Mouse (Mus musculus) liver, embryonic 13.5 days (tissue): ENCODE data around the gene Rsrc2. TPM values are rescaled to one million over a fixed set of nuclear protein-coding genes. Genes with fewer than 3 reads are reported as not detected.
"Not testable (repeated sequence)": the region's sequence is repeated elsewhere in the genome, so short reads cannot be mapped to it uniquely, and the experiment has no call there.

ENCODE experiments used
- ATAC-seq: fragments of 200-750 bp; cut with Nextera tagmentation; 2 replicates; pipeline ENCODE4 v1.8.0; 2017; ENCODE audit warnings: low read depth, mild to moderate bottlenecking, moderate number of reproducible peaks, moderate library complexity
- DNase-seq: peaks from one replicate; pipeline ENCODE4 v3.0.0; 2022
- H3K27ac ChIP-seq: fragments of 300-500 bp; sonication (generic); 2 replicates; pipeline ENCODE4 v1.5.1; 2015; ENCODE audit warnings: moderate library complexity, mild to moderate bottlenecking, inconsistent platforms
- H3K27me3 ChIP-seq: fragments of 300-500 bp; sonication (generic); 2 replicates; pipeline ENCODE4 v1.6.1; 2015; ENCODE audit warnings: mild to moderate bottlenecking, inconsistent platforms
- H3K36me3 ChIP-seq: fragments of 300-500 bp; sonication (generic); 2 replicates; pipeline ENCODE4 v1.6.1; 2015; ENCODE audit warnings: mild to moderate bottlenecking, inconsistent platforms
- H3K4me1 ChIP-seq: fragments of 300-500 bp; sonication (generic); replicated peaks from 2 replicates; pipeline ENCODE4 v1.6.1; 2015; ENCODE audit warnings: inconsistent platforms
- H3K4me2 ChIP-seq: fragments of 300-500 bp; sonication (generic); 2 replicates; pipeline ENCODE4 v1.6.1; 2015; ENCODE audit warnings: inconsistent platforms, mild to moderate bottlenecking, moderate library complexity
- H3K4me3 ChIP-seq: fragments of 300-500 bp; sonication (generic); replicated peaks from 2 replicates; pipeline ENCODE4 v1.5.1; 2015; ENCODE audit warnings: mild to moderate bottlenecking, inconsistent platforms
- H3K9ac ChIP-seq: fragments of 300-500 bp; sonication (generic); 2 replicates; pipeline ENCODE4 v1.6.1; 2015; ENCODE audit warnings: mild to moderate bottlenecking, inconsistent platforms
- H3K9me3 ChIP-seq: fragments of 300-500 bp; sonication (generic); replicated peaks from 2 replicates; pipeline ENCODE4 v1.6.1; 2016; ENCODE audit warnings: inconsistent platforms
- WGBS: fragments of 180-500 bp; shearing (Covaris S2); methylation state at CpG from one replicate; pipeline ENCODE4 v1.1.7; 2015; ENCODE audit not compliant: insufficient replicate concordance; 5-methylcytosine and 5-hydroxymethylcytosine counted together
- polyA plus RNA-seq: library from polyadenylated mRNA; unstranded; fragments of >200 nt; fragmentation: Nextera tagmentation; extraction: Ambion mirVana; gene quantifications from 2 replicates; pipeline ENCODE4 v1.2.1, GENCODE M21; 2015

Gene Rsrc2
- polyA plus RNA-seq, 1 experiment from 2014 or later, result 56.2 TPM

DNA sequence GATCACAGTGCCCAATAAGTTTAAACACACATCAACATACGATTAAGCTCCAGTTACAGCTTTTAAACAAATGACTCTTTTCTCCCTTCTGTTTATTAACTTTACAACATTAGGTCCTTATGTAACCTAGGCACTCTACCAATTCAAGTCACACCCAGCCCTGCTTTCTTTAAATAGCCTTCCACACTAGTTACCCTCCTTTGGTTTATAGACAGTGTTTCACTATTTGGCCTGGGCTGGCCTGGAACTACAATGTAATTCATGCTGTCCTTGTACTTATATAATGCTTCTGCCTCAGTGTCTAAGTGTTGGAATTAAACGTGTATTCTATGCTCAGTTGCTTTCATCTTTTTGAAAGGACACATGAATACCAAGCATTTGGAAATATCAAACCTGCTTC, 4.9 kb downstream of the Rsrc2 start:
- no peak overlapping the region for H3K4me3 ChIP-seq
- WGBS, result 86% methylated on average over 2 of the region's 2 CpGs
- no peaks in the 10 kb centered on the region for H3K9me3 ChIP-seq
- H3K27ac ChIP-seq, result no peak overlapping the region
- H3K27me3 ChIP-seq, result no peaks in the 10 kb centered on the region
- H3K36me3 ChIP-seq, result peaks cover 63% of the 10 kb centered on the region
- H3K4me2 ChIP-seq, result no peak overlapping the region
- ATAC-seq (no peak), DNase-seq (no peak)
- H3K4me1 ChIP-seq, result peaks cover 24% of the 10 kb centered on the region
- no peak overlapping the region for H3K9ac ChIP-seq

DNA sequence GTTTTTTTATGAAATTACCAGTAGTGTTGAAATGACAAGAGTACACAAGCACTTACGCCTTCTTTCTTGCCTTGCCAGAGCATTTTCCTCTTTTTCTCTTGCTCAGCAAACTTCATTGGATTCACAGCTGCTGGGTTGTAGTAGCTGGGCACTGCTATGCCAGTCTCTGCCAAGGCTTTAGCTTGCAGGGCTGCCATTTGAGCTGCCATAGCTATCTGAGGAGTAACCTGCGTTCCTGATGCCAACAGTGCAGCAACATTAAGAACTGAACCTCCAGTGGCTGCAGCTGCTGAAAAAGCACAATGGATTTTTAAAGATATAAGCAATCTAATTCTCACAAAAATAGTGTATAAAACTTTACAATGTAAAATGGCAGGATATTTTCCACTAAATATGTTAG, 18.2 kb downstream of the Rsrc2 start:
- H3K4me1 ChIP-seq, result peaks cover 3% of the 10 kb centered on the region; the same call in 1 of the 2 replicates
- no peaks in the 10 kb centered on the region for H3K27me3 ChIP-seq
- ATAC-seq (no peak), DNase-seq (no peak)
- H3K9ac ChIP-seq, result no peak overlapping the region
- H3K36me3 ChIP-seq, result peaks cover 81% of the 10 kb centered on the region
- no peak overlapping the region for H3K4me2 ChIP-seq
- H3K4me3 ChIP-seq, result no peak overlapping the region
- no peak overlapping the region for H3K27ac ChIP-seq
- no peaks in the 10 kb centered on the region for H3K9me3 ChIP-seq
- WGBS, result 91% methylated on average over 2 of the region's 2 CpGs

- H3K4me1 ChIP-seq, result peaks cover 11% of the 10 kb centered on the region
- H3K9ac ChIP-seq, H3K9me3 ChIP-seq, H3K27ac ChIP-seq, ATAC-seq, H3K27me3 ChIP-seq, H3K4me2 ChIP-seq, DNase-seq, H3K4me3 ChIP-seq: not testable (repeated sequence)
- H3K36me3 ChIP-seq, result peaks cover 15% of the 10 kb centered on the region
- 74% methylated on average over 7 of the region's 7 CpGs for WGBS
Measured at GRCm38 (mm10) chr5:123723816-123724215, 25.4 kb downstream of the Rsrc2 start.

GRCm38 (mm10) chr5:123720328-123721311, 28.6 kb downstream of the Rsrc2 start, which contains the start of gene Zcchc8:
TSS of gene Zcchc8 (minus strand) at chr5:123721100.
- Histone ChIP-seq H3K9ac (peak within 1 kb of the TSS; percentile 95), H3K4me1 (peaks cover 31% of the 10 kb centered on the region), H3K36me3 (peaks cover 22% of the 10 kb centered on the region), H3K4me2 (peak within 1 kb of the TSS; percentile 71), H3K27me3 (no peaks in the 10 kb centered on the region), H3K9me3 (no peaks in the 10 kb centered on the region), H3K4me3 (peak within 1 kb of the TSS; percentile 94), H3K27ac (peak within 1 kb of the TSS; percentile 85)
- under 1% methylated on average over 83 of the region's 83 CpGs for WGBS
- peak; percentile 100 for ATAC-seq
- DNase-seq, result peak; percentile 95

DNA sequence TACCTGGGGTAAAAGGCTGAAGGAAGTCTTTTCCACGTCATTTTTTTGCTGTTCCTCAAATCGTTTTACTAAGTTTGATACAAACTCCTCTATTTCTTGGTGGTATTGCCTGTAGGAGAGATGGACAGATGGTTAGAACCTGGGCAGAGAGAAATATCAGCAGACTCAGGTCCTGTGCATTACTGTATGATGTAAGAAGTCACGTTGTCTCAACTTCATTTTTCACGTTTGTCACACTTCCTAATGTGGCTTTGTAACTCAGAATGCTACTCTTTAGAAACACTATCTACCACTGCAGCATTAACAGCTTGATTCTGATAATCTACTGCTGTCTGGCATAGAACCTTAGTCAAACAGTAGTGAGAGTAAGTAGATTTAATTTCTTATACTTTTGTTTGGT, 34.6 kb downstream of the Rsrc2 start:
- H3K27ac ChIP-seq, result no peak overlapping the region
- ATAC-seq (no peak), DNase-seq (no peak)
- 68% methylated on average over 4 of the region's 4 CpGs for WGBS
- H3K9me3 ChIP-seq, result no peaks in the 10 kb centered on the region
- H3K9ac ChIP-seq, result no peak overlapping the region
- H3K4me3 ChIP-seq, result no peak overlapping the region
- peaks cover 81% of the 10 kb centered on the region for H3K36me3 ChIP-seq
- no peak overlapping the region for H3K4me2 ChIP-seq
- no peaks in the 10 kb centered on the region for H3K27me3 ChIP-seq
- peaks cover 30% of the 10 kb centered on the region for H3K4me1 ChIP-seq

DNA sequence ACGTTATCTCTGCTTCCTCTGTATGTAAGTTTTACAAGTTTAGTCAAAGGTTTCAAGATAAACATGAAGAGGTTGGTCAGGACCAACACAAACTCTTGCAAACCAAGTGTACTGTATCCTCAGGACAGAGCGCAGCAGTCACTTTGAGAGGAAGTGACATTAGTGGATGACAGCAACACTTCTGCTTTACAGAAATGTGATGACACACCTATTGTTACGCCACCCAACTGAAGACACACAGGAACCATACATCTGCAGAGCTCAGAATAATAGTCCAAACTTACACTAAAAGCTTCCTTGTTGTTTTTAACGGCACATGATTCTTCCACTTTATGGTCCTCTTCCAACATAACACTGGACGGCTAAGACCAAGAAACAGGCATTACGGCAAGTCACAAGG, 35.4 kb downstream of the Rsrc2 start:
- ATAC-seq (no peak), DNase-seq (no peak)
- Histone ChIP-seq H3K4me2 (no peak overlapping the region), H3K9ac (no peak overlapping the region), H3K27me3 (no peaks in the 10 kb centered on the region), H3K36me3 (peaks cover 90% of the 10 kb centered on the region), H3K9me3 (no peaks in the 10 kb centered on the region), H3K4me1 (peaks cover 22% of the 10 kb centered on the region), H3K27ac (no peak overlapping the region), H3K4me3 (no peak overlapping the region)
- 88% methylated on average over 6 of the region's 6 CpGs for WGBS

DNA sequence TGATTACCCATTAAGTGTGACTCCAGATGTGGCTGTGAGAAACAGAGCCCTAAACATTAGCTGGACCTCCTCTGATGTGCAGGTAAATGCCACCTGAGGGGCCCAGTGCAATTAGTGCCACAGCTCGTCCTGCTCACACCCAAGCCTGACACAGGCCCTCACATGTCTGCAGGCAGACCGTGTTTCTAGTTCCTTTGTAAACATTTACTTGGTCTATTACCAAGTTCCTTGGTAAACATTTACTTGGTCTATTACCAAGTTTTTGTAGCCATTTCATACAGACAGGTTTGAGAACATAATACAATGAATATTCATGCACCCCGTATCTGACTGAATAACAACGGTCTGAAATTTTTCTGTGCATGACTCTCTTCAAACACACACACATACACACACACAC, 39.6 kb downstream of the Rsrc2 start:
- Histone ChIP-seq H3K9me3 (no peaks in the 10 kb centered on the region), H3K27me3 (no peaks in the 10 kb centered on the region), H3K27ac (no peak overlapping the region), H3K4me3 (no peak overlapping the region), H3K4me1 (no peaks in the 10 kb centered on the region), H3K9ac (no peak overlapping the region), H3K4me2 (no peak overlapping the region), H3K36me3 (peaks cover 98% of the 10 kb centered on the region)
- ATAC-seq (no peak), DNase-seq (no peak)
- WGBS, result 87% methylated on average over 4 of the region's 4 CpGs

DNA sequence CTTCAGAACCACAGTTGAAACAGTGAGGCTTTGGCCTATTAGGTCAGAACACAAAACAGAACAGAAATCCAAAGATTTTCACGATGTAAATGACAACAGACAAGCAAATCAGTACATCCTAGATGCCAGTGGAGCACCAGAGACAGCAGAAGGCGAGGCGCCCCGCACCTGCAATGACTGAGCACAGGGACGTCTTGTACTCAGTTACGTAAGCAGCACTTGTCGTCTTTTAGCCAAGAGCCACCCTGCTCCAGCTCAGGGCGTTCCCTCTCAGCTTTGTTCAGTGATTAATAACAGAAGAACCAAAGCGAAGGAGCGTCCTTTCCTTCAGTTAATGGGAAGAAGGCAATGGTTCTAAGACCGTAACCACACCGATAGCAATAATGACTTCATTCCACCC, 40.6 kb downstream of the Rsrc2 start:
- H3K27ac ChIP-seq, result no peak overlapping the region
- H3K4me1 ChIP-seq, result no peaks in the 10 kb centered on the region
- H3K9me3 ChIP-seq, result no peaks in the 10 kb centered on the region
- no peak overlapping the region for H3K4me2 ChIP-seq
- DNase-seq, result no peak
- H3K4me3 ChIP-seq, result no peak overlapping the region
- WGBS, result 88% methylated on average over 12 of the region's 12 CpGs
- no peak for ATAC-seq
- no peaks in the 10 kb centered on the region for H3K27me3 ChIP-seq
- H3K36me3 ChIP-seq, result peaks cover 98% of the 10 kb centered on the region
- no peak overlapping the region for H3K9ac ChIP-seq

DNA sequence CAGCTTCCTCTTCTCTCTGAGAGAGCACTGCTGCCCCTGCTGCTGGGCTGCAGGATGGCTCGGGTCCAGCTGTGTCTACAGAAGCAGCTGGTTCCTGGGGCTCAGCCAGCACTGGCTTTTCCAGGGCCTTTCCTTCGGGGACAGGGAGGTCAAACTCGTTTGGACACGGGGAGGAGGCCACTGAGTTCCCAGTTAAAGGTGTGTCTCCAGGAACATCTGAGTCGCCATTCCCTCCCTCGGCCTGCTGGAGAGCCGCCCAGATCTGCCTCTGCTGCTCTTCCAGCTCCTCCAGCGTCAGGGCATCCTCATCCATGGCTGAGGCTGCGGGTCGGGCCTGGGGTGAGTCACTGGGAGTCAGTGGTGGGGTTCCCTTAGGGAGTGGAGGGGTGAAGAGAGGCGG, 48.6 kb downstream of the Rsrc2 start:
- no peak for DNase-seq
- ATAC-seq, result 0 out of 2 replicates have a peak, but pooled peaks have one; percentile 12
- H3K4me2 ChIP-seq, result no peak overlapping the region
- H3K27me3 ChIP-seq, result no peaks in the 10 kb centered on the region
- 77% methylated on average over 11 of the region's 11 CpGs for WGBS
- H3K27ac ChIP-seq, result no peak overlapping the region
- no peak overlapping the region for H3K4me3 ChIP-seq
- peaks cover 77% of the 10 kb centered on the region for H3K36me3 ChIP-seq
- no peak overlapping the region for H3K9ac ChIP-seq
- H3K4me1 ChIP-seq, result no peaks in the 10 kb centered on the region
- no peaks in the 10 kb centered on the region for H3K9me3 ChIP-seq

- H3K4me1 ChIP-seq, result 0 out of 2 replicates have a peak, but pooled peaks cover 3% of the 10 kb centered on the region
- no peak overlapping the region for H3K9ac ChIP-seq
- H3K4me3 ChIP-seq, result no peak overlapping the region
- ATAC-seq (no peak), DNase-seq (peak; percentile 51)
- no peaks in the 10 kb centered on the region for H3K27me3 ChIP-seq
- 27% methylated on average over 3 of the region's 3 CpGs for WGBS
- no peaks in the 10 kb centered on the region for H3K9me3 ChIP-seq
- peaks cover 63% of the 10 kb centered on the region for H3K36me3 ChIP-seq
- H3K4me2 ChIP-seq, result no peak overlapping the region
- no peak overlapping the region for H3K27ac ChIP-seq
Measured at GRCm38 (mm10) chr5:123699198-123699597, 50.0 kb downstream of the Rsrc2 start.

DNA sequence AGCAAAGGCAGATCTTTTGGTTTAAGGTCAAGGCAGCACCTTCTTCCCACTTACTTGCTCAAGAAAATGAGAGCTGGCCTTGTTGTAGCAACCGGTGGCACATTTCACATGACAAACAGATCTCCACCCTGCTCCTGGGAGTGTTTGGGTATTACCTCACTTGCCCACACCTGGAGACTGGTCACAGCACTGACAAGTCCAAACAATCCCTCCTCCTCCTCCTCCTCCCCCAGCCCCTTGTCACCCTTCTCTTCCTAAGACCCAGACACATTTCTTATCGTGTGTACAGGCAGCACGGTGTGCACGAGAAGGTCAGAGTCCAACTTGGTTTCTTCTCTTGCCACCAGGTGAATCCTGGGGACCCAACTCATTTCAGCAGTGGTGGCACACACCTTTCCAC, 52.3 kb downstream of the Rsrc2 start:
- Histone ChIP-seq H3K4me1 (0 out of 2 replicates have a peak, but pooled peaks cover 3% of the 10 kb centered on the region), H3K27ac (no peak overlapping the region), H3K4me3 (no peak overlapping the region), H3K4me2 (no peak overlapping the region), H3K9ac (no peak overlapping the region), H3K9me3 (no peaks in the 10 kb centered on the region), H3K27me3 (no peaks in the 10 kb centered on the region), H3K36me3 (peaks cover 41% of the 10 kb centered on the region)
- no peak for DNase-seq
- WGBS, result 76% methylated on average over 4 of the region's 4 CpGs
- ATAC-seq, result no peak
